Mouse (Mus musculus) NIH3T3 (cell line): ENCODE measurements at regions not wholly inside any gene's neighbourhood (a gene's known extent, or its start where the extent isn't known, plus 50 kb on each side); places are given as distances from the start of the nearest gene placed in this dataset.

Source experiments
- DNase-seq: peaks from one replicate; pipeline ENCODE4 v3.0.0-alpha.2; 2012; ENCODE audit warnings: low read depth

GRCm38 (mm10) chr4:98200701-98201100 lies 182.4 kb downstream of the Tm2d1 start:
- DNase-seq = no peak

GRCm38 (mm10) chr4:98190318-98190717 lies 192.8 kb downstream of the Tm2d1 start:
- no peak for DNase-seq

GRCm38 (mm10) chr4:98189894-98190293 lies 193.2 kb downstream of the Tm2d1 start:
- DNase-seq = no peak

GRCm38 (mm10) chr4:98188944-98189343 lies 194.2 kb downstream of the Tm2d1 start:
- peak; percentile 61 for DNase-seq

- no peak for DNase-seq
These were observed 196.1 kb downstream of the Tm2d1 start for GRCm38 (mm10) chr4:98187038-98187437.

GRCm38 (mm10) chr4:98182053-98182355 lies 201.1 kb downstream of the Tm2d1 start:
- DNase-seq = peak; percentile 79

- DNase-seq = peak; percentile 49
These were observed 201.7 kb downstream of the Tm2d1 start for GRCm38 (mm10) chr4:98181185-98182052.

- no peak for DNase-seq
These were observed 202.8 kb downstream of the Tm2d1 start for GRCm38 (mm10) chr4:98180336-98180735.
